Mouse (Mus musculus): ENCODE data around the gene Ski.
A peak's percentile ranks its signal among the peaks of the same experiment; 100 is the strongest.

The Ski gene

DNA sequence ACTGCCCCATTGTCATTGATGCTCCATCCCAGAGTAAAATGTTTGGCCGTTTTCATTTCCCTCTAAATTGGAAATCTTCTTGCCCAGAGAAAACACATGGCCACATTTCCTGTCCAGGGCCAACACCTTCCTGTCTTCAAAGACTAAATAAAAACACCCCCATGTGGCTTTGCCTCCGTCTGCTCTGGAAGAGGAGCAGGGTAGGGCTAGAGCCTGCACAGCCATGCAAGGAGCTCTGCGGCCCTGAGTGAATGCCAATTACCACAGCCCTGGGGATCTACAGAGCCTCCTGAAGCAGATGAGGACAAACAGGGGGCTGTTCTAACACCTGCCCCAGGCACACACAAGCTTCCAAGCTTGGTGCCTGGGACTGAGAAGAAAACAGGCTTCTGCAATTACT lies 46.2 kb downstream of the Ski start:
- DNase-seq (ENCODE audit: low read depth, low spot score), result peak; percentile 77

DNA sequence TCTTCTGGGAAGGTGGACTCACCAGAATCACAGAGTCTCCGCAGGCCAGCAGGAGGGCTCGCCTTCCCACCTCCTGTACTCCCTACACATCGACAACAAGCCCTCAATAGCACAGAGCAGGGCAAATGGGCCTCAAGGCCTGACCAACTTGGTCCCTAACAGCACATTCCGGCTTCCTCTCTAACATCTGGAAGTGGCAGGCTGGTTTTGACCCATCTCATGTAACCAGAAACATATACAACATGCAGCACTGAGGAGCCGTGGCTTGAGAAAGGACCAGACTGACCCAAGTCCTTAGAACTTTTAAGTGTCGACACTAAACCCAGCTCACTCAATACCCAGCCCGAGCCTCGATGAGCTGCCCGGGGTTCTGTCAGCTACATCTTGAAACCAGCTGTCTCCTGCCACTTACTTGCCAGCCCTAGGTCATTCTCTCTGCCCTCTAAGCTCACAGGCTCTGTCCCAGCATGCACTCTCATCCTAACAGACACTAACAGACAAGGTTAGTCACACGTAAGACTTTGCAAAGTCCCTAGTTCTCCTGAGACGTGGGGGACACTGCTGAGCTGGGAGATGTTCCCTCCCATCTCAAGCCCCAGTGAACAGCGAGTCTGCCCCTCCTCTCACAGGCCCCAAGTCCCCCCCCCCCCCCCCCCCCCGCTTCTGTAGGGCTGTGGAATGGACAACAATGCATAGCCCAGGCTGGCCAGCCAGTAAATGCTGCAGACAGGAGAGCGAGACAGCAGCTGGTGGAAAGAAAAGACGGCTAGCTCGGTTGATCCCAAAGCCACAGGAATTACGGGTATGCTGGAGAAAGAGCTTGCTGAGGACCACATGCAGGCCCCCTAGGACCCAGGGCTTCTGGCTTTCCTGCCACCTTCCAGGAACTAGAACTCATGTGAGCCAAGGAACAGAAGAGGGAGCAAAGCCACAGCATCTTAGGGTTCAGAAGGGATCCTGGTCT lies 48.3 kb downstream of the Ski start:
- no peak for DNase-seq (ENCODE audit: low read depth, low spot score)

DNA sequence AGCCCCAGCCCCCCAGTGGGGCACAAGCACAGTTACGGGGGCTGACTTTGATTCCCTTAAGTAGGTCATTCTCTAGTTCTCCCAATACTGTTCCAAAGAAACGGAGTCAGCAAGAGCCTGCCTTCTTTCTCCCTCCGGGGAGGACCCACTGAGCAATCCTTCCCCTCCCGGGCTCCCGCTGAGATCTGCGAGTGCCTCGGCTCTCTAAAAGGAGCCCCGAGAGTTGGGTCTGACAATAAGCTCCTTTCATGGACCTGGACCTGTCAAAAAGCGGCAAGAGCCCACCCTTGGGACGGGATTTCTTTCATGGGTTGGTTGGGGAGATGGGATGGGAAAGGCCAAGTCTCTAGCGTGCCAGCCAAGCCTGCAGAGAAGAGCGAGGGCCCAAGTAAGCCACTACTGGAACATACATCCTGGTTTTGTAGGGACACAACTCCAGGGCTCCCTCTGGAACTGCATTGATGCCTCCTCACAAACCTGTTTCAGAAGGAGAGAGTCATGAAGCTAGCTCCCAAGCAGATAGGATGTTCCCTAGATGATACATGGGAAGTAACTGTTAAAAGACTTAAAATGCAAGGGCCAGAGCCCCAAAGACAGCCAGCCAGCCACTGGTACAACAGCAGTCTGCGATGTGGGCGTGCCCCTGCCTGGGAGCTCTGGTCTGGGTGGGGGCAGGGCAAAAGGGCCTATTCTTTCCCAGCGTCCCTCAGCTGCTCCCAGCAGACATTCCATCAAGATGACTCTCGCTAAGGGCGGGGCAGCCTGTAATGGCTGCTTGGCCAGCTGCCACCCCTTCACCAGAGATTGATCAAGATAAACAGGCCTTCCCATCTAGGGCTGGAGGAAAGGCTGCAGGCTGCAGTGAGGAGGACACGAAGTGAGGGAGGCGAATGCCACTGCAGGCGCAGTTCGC lies 49.2 kb downstream of the Ski start:
- peak; percentile 91 for DNase-seq (ENCODE audit: low read depth, low spot score)

DNA sequence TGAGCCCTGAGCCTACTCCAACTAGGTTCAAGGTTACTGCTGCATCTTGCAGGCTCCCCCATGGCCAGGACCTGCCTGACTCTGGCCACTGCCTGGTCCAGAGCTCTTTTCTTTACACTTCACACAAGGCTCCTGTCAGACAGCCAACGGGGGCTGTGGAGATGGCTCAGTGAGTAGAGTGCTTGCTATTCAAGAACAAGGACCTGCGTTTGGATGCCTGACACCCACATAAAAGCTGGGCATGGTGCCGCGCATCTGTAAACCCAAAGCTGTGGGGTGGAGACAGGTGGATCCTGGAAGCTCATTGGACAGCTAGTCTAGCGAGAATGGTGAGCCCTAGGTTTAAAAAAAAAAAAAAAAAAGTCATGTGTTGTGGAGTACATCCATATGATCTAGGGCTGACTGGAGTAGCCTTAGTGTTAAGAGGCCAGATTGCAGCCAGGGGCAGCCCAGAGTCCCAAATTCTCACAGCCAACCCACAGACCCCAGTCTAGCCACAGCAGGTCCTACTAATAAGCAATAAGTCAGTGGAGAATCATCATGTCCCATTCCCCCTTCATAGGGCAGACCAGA lies 50.3 kb downstream of the Ski start:
- peak; percentile 81 for DNase-seq (ENCODE audit: low read depth, low spot score)

DNA sequence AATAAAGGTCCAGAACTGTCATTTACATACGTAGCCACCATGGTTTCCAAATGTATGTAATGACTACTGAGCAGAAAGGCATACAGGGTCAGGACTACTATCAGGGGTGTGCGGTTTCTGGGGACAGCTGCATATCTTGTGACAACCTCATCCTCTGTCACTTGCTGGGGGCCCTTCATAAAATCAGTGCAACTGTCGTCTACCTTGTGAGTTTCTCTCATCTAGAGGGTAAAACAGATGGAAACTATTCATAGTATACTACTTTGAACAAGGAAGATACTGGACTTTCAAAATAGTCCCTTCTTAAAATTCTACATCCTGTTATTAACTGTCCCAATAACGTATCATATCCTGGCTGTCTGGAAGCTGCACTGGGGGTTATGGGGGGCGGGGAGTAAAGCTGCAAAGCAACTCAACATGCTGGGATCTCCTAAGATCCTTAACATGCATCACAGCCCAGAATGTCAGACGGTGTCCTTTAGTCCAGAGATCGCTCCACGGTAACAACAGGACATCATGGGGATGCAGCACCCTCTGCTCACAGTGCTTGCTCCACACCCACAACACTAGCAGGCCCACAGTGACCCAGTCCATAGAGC lies 51.7 kb downstream of the Ski start:
- DNase-seq (ENCODE audit: low read depth, low spot score), result no peak

DNA sequence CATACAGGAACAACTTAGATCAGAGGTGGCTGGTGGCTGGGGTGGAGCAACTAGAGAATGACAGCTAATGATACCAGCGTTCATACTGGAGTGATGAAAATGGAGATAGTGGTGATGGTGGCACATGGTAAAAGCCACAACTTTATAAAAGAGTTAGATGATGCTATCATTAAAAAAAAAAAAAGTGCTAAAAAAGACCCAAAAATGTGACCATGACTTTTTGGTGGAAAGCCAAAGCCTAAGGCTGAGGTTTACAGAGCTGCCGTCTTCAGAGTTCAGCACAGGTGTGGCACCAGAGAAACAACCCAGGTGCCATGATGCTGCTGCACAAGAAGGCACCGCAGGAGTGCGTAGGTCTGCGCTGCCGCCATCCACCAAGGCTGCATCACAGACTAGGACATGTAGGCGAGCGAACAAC lies 53.5 kb downstream of the Ski start:
- peak; percentile 52 for DNase-seq (ENCODE audit: low read depth, low spot score)

DNA sequence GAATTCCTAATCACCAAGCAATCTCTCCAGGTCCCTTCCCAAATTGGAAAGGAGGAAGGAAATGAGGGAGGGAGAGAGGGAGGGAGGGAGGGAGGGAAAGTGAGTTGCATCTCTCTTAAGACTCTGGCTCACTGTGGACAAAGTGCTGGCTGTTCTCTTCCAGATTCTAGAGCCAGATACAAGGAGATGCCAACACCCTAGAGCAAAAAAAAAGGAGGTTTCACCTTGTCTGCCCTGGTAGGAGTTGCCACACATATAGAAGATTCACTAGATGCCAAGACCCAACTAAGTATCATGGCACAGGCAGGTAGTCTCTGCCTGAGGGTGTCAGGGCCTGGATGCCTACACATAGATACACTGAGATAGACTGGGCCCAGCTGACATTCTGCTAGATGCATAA lies 56.5 kb downstream of the Ski start:
- no peak for DNase-seq (ENCODE audit: low read depth, low spot score)

DNA sequence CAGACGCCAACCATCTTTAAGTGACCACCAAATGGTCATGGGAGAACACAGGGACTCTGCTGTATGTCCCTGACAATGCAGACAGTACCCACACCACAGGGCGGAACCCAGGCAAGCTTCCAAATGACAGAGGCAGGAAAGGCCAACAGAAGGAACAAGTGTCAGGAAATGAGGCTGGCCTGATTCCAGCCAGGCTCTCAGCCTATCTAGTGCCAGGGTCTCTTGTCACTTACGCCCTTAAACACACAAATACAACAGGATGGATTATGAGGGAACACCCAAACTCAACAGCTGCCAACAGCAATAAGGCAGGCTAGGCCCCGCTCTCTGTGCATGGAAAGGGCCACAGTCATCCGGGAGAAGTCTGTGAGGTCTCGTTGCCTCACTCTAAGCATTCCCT lies 57.8 kb downstream of the Ski start:
- peak; percentile 88 for DNase-seq (ENCODE audit: low read depth, low spot score)

DNA sequence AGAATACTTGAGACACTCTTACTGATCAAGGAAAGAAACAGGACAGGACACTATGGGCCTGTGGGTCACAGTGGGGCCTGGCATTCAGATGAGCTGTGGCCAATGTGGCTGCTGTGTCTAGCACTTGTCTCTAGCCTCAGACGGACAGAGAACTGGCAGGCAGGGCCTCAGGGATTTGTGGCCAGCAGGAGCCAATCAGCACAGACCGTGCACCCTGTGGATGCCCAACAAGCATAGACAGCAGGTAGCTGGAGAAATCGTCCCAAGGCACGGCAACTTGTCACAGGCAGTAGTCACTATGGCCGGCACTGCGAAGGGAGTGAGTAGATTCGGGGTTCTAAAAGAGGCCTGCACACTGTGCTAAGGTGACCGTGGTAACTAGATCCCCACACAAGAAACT lies 58.7 kb downstream of the Ski start:
- no peak for DNase-seq (ENCODE audit: low read depth, low spot score)

DNA sequence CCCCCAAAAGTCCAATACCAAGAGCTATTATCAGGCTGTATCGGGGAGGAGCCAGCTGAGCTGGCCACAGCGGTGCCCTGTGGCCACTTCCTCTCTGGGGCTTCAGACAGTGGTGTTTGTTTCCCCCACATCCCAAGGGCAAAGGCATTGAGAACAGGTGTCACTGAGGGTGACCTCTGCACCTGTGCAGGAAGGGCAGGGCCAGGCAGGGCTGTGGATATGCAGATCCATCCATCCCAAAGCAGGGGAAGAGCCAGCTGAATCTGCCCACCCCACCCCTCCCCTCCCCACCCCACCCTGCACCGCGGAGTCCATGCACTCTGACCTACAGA lies 59.1 kb downstream of the Ski start:
- DNase-seq (ENCODE audit: low read depth, low spot score), result no peak

DNA sequence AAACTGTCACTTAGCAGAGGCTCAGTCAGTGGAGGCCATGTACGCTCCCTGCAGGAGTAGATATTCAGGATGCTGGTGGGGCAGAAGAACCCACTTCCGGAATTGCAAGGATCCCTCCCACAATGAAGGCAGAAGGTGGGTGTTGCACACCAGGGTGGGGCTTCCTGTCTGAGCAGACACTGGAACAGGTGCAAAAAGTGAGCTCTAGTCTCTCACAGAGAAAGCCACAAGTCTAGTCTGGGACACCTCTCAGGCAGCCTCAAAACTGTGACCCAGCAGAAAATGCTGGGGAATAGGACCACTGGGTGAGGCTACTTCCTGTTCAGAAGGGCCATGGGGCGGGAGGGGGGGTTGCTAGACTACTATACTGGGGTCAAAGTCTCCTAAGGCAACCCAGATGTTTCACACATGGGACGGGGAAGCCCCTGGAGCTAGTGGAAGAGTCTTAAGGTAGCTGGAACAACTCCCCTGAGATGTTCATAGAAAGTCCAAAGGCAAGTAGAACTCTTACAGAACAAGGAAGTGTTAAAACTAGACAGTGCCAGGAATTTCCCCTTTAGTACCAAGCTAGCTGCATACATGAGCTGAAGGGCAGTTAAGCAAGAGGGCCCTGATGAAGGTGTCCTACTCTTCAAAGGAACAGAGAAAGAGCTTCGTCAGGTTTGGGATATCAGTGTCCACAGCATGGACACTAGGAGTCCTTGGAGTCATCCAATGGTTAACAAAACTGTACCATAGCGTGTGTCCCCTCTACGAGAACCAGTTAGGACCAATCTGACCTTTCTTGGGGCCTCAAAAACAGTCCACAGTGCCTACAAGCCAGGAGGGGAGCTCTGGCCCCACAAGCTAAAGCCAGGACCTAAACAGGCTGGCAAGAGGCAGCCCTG lies 59.7 kb downstream of the Ski start:
- DNase-seq (ENCODE audit: low read depth, low spot score), result no peak

DNA sequence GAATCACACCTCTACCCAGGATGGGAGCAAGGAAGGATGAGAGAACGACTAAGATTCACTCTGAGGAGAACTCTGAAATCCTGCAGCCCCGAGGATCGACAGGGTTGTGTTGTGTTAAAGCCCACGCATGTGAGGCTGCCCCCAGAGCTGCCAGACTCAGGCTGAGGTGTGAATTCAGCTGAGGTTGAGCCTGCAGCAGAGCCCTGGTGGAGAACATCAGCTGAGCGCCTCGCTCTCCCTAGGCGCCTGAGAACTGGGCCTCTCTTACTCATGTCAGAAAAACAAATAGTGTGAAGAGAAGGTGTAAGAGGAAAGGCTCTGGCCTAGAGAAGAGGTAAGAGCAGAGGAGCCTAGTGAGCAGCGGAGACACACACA lies 63.9 kb downstream of the Ski start:
- DNase-seq (ENCODE audit: low read depth, low spot score), result peak; percentile 77

DNA sequence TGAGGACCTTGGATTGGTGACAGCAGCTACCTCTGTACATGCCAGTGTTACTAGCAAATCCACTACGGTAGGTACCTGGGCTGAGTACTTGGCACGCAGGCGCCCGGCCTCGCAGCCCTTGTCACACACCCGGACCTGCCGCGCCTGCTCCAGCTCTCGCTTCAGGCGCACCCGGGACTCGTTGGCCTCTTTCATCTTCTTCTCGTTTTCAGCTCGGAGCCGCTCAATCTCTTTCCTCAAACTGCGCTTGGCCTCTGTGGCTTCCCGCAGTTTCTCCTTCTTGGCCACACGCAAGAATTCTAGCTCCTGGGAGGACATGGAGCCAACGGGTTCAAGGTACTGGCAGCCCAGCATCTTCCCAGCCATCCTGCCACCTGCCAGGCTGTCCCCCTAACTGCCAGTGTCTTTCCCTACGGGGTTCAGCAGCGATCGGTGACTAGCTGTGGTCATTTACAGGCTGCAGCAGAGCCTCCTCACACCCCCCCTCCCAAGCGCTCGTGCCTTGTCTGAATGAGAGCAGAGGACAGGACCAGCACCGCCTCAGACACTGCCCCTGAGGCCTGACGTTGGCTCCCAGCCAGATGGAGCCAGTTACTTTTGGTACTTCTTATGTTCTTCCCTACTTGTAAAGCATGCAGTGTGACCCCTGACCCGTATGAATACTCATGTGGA lies 64.4 kb downstream of the Ski start:
- DNase-seq (ENCODE audit: low read depth, low spot score), result peak; percentile 34

DNA sequence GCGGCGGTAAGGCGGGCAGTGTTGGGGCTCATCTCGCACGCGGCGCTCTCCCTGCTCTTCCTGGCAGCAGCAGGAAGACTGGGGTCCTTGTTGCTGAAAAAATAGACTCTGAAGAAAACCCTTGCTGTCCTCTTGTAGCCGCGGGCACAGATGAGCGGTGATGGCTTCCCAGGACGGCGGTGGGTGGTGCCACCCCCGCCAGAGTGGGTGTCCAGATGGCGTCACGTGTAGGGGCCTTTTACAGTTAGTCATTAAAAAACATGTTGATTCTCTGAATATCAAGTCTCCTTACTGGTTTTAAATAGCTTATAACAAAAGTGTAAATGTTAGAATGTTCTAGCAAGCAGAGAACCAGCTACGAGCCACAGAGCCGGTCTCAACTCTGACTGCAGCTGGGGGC lies 65.7 kb downstream of the Ski start:
- DNase-seq (ENCODE audit: low read depth, low spot score), result peak; percentile 24

DNA sequence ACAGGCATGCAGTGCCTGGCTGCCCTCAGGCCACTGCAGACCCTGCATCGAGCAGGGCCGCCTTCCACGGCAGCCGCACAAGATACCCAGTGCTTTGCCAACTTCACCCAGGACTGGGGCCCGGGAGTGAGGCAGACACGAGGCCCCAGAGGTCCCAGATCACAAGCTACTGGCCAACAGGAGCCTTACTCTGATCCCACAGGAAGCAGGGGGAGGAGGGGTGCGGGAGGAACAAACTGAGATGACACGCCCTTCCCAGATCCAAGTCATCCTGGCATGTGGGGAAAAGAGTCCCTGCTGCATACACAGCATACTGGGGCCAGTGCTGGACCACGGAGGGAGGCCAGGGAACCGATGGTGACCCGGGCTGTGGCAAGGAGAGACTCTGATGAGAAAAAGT lies 67.4 kb downstream of the Ski start:
- DNase-seq (ENCODE audit: low read depth, low spot score), result no peak

DNA sequence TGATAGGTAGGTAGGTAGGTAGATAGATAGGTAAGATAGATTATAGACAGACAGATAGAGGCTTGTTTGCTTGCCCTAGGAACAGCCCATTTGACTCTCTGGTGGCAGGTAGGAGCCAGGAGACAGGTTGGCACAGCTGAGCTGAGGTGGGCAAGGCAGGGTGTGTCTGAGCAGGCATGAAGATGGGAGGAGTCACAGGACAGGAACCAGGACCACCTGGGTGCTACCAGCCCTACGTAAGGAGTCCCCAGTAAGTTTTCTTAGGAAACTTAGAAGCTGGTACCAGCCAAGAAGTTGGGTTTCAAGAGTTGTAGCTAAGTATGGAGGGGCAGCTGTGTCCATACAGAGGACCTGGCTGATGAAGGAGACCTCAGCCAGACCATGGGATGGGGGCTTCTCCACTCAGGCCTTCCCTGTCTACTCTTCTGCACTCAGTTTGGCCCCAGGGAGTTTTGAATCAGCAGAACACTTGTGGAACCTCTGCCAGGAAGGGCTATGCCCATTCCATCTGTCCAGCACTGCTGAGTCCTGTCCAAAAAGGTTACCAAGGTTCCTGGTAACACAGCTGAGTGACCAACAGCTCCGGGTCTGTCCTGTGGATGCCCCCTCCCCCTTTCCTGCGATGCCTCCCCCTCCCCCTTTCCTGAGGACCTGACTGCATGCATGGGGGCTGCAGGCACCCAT lies 68.9 kb downstream of the Ski start:
- peak; percentile 37 for DNase-seq (ENCODE audit: low read depth, low spot score)

DNA sequence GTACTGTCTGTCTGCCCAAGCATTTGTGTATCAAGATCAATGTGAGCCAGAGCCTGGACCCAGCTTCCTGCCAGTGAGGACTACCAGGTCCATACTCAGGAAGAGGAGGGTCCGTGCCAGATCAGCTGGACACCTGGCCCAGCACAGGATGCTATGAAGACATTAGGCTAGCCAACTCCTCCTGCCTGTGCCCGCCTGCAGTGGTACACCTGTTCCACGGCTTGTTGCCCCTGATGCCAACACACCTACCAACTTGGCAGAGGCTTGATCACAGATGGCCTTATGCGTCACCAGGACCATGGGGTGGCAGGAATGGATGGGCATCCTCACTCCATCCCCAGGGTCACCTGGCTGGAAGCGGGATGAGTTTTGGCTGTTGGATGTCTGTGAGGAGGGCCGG lies 69.9 kb downstream of the Ski start:
- DNase-seq (ENCODE audit: low read depth, low spot score), result peak; percentile 98

DNA sequence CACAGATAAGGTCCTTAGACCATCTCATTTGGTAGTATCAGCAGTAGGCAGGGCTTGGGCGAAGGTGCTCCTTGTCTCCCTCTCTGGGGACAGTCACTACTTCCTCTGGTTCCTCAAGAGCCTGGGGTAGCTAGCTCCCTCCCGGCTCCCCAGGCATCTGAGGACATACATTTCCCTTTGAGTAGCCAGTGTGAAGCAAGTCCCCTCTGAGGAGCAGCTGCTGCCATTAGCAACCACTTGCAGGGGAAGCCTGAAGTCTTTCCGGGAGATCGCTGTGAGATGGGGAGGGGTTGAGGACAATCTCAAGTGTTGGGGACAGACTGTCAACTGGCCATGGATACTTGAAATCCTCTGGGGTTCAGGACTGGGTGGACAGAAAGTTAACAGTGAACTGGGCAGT lies 70.5 kb downstream of the Ski start:
- DNase-seq (ENCODE audit: low read depth, low spot score), result peak; percentile 31

DNA sequence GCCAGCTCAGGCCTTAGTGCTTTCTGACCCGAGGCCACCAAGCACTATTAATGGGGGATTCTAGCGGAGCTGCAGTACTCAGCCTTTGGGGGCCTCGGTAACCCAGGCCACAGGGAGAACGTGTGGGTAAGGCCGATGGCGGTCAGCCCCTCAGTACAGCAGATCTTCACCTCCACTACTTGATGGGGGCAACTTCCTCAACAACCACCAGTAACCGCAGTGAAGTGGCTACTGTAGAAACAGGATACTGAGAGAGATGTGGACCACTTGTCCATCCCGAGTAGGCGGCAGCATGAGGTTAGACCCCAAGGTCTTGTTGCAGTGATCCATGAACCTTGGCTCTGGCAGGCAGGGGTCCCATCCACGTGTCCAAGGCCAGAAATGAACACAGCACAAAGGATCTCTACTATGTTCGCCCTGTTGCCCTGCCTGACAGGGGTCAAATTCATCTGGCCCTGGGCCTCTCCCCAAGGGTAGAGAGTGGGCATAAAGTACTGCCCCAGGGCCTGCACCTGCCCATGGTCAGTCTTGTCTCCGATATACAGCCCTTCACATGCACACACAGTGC lies 71.1 kb downstream of the Ski start:
- no peak for DNase-seq (ENCODE audit: low read depth, low spot score)
